Mouse (Mus musculus): ENCODE measurements at regions not wholly inside any gene's neighbourhood (a gene's known extent, or its start where the extent isn't known, plus 50 kb on each side); places are given as distances from the start of the nearest gene placed in this dataset.
"Not testable (repeated sequence)": the region's sequence is repeated elsewhere in the genome, so short reads cannot be mapped to it uniquely, and the experiment has no call there.

- peak; percentile 68 for TF ChIP-seq CTCF (IDR thresholded peaks at IDR 0.05; ENCODE audit: low read depth)
- TF ChIP-seq EP300 (IDR thresholded peaks at IDR 0.05; ENCODE audit: low read depth) = no peak
- no peak overlapping the region for H3K4me3 ChIP-seq (ENCODE audit: low read depth, low read length)
- no peak overlapping the region for H3K9ac ChIP-seq (replicated peaks)
- H3K27ac ChIP-seq (ENCODE audit: low read depth) = no peak overlapping the region
- H3K4me1 ChIP-seq (ENCODE audit: insufficient read depth) = no peaks in the 10 kb centered on the region
- no peaks in the 10 kb centered on the region for H3K36me3 ChIP-seq (replicated peaks; ENCODE audit: insufficient read depth, low read length)
- peak; percentile 47 for DNase-seq
- no peak for ATAC-seq
- H3K4me2 ChIP-seq (ENCODE audit: low read depth, low read length) = no peak overlapping the region
- H3K27me3 ChIP-seq (ENCODE audit: insufficient read depth, low read length) = no peaks in the 10 kb centered on the region
- whole genome bisulfite sequencing (ENCODE audit: insufficient replicate concordance) = 43% methylated on average over 6 of the region's 6 CpGs
- H3K9me3 ChIP-seq (ENCODE audit: low read length) = no peaks in the 10 kb centered on the region
Measured at GRCm38 (mm10) chr15:89730320-89730719, 111.3 kb downstream of the Syt10 start.

DNA sequence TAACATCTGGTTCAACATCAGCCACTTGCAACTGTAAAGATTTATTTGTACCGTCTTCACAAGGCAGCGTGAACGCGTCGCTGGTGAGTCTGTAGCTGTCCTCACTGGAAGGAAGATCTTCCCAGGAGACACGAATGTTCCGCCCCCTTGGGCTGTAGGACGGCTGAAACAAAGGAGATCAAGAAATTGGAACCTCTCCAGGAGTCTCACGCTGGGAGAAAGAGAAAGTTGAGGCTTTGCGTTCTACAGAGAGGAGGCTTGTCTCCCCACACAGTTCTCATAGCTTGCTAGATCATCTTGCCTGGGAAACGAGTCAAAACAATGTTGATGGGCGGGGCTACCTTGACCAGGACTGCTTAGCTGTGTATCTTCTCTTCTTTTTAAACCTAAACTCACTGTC, 117.3 kb downstream of the Syt10 start:
- WGBS (ENCODE audit: insufficient replicate concordance) = 70% methylated on average over 12 of the region's 12 CpGs
- Histone ChIP-seq H3K27me3 (ENCODE audit: insufficient read depth, low read length) (no peaks in the 10 kb centered on the region), H3K9me3 (ENCODE audit: low read length) (no peaks in the 10 kb centered on the region), H3K9ac (replicated peaks) (no peak overlapping the region), H3K36me3 (replicated peaks; ENCODE audit: insufficient read depth, low read length) (no peaks in the 10 kb centered on the region), H3K4me3 (ENCODE audit: low read depth, low read length) (no peak overlapping the region), H3K4me2 (ENCODE audit: low read depth, low read length) (no peak overlapping the region), H3K4me1 (ENCODE audit: insufficient read depth) (no peaks in the 10 kb centered on the region), H3K27ac (ENCODE audit: low read depth) (no peak overlapping the region)
- TF ChIP-seq EP300 (IDR thresholded peaks at IDR 0.05; ENCODE audit: low read depth) (no peak), CTCF (IDR thresholded peaks at IDR 0.05; ENCODE audit: low read depth) (no peak)
- no peak for DNase-seq
- ATAC-seq = no peak

GRCm38 (mm10) chr15:89697221-89697620, 105.5 kb upstream of the Rabl2 start:
- H3K27me3 ChIP-seq (ENCODE audit: insufficient read depth, low read length) = no peaks in the 10 kb centered on the region
- H3K4me3 ChIP-seq (ENCODE audit: low read depth, low read length) = no peak overlapping the region
- 0 out of 2 replicates have a peak, but pooled peaks cover 2% of the 10 kb centered on the region for H3K9me3 ChIP-seq (ENCODE audit: low read length)
- H3K27ac ChIP-seq (ENCODE audit: low read depth) = no peak overlapping the region
- no peak for TF ChIP-seq EP300 (IDR thresholded peaks at IDR 0.05; ENCODE audit: low read depth)
- no peak for TF ChIP-seq CTCF (IDR thresholded peaks at IDR 0.05; ENCODE audit: low read depth)
- H3K4me1 ChIP-seq (ENCODE audit: insufficient read depth) = no peaks in the 10 kb centered on the region
- 63% methylated on average over 2 of the region's 2 CpGs for WGBS (ENCODE audit: insufficient replicate concordance)
- no peaks in the 10 kb centered on the region for H3K36me3 ChIP-seq (replicated peaks; ENCODE audit: insufficient read depth, low read length)
- H3K4me2 ChIP-seq (ENCODE audit: low read depth, low read length) = no peak overlapping the region
- no peak for DNase-seq
- no peak for ATAC-seq
- H3K9ac ChIP-seq (replicated peaks) = no peak overlapping the region

DNA sequence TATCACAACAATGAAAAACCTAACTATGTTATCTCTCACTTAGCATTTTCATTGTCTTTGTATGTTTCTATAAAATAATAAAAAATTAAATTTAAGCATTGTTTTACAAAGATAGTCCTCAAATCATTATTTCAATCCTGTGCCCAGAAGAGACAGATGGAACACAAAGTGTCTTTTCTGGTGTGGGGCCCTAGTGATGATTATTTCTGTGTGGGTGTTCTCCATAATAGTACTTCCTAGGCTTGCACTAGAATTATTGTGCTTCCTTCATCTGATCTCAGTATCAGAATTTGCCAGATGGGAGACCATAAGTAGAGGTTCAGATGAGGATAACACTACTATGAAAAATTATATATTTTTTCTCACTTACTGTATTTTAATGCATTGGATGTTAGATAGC, 84.6 kb upstream of the Rabl2 start:
- ATAC-seq = no peak

GRCm38 (mm10) chr15:89656558-89656957, 64.8 kb upstream of the Rabl2 start:
- not testable (repeated sequence) for H3K4me2 ChIP-seq (ENCODE audit: low read depth, low read length); H3K4me3 ChIP-seq (ENCODE audit: low read depth, low read length); H3K27ac ChIP-seq (ENCODE audit: low read depth); H3K9me3 ChIP-seq (ENCODE audit: low read length); DNase-seq; H3K9ac ChIP-seq (replicated peaks); H3K36me3 ChIP-seq (replicated peaks; ENCODE audit: insufficient read depth, low read length); H3K4me1 ChIP-seq (ENCODE audit: insufficient read depth); ATAC-seq; H3K27me3 ChIP-seq (ENCODE audit: insufficient read depth, low read length)
- WGBS (ENCODE audit: insufficient replicate concordance) = 78% methylated on average over 1 of the region's 1 CpGs

More for the DNA sequence above, 84.6 kb upstream of the Rabl2 start:
- H3K9me3 ChIP-seq (ENCODE audit: low read length) = no peaks in the 10 kb centered on the region
- no peaks in the 10 kb centered on the region for H3K36me3 ChIP-seq (replicated peaks; ENCODE audit: insufficient read depth, low read length)
- H3K9ac ChIP-seq (replicated peaks) = no peak overlapping the region
- DNase-seq = no peak
- no peak overlapping the region for H3K27ac ChIP-seq (ENCODE audit: low read depth)
- H3K4me1 ChIP-seq (ENCODE audit: insufficient read depth) = no peaks in the 10 kb centered on the region
- no peak overlapping the region for H3K4me3 ChIP-seq (ENCODE audit: low read depth, low read length)
- no peak overlapping the region for H3K4me2 ChIP-seq (ENCODE audit: low read depth, low read length)
- TF ChIP-seq EP300 (IDR thresholded peaks at IDR 0.05; ENCODE audit: low read depth) (no peak), CTCF (IDR thresholded peaks at IDR 0.05; ENCODE audit: low read depth) (no peak)
- no peaks in the 10 kb centered on the region for H3K27me3 ChIP-seq (ENCODE audit: insufficient read depth, low read length)

Measured in liver, postnatal 0 days (tissue).